Mouse (Mus musculus) cerebellum, adult 2 months (tissue): ENCODE measurements around the gene Il1r1. TPM values are rescaled to one million over a fixed set of nuclear protein-coding genes. Genes with fewer than 3 reads are reported as not detected.
A peak's percentile ranks its signal among the peaks of the same experiment; 100 is the strongest.

ENCODE experiments used
- DNase-seq, 2 experiments: peaks; one replicate each; pipeline ENCODE4 v3.0.0; 2021
- H3K27ac ChIP-seq: fragments of 200-500 bp; 2 replicates; pipeline ENCODE4 v1.5.1; 2012; ENCODE audit warnings: low read length, control low read depth, inconsistent platforms; ENCODE audit not compliant: insufficient read depth
- H3K27me3 ChIP-seq: fragments of 200-500 bp; 2 replicates; pipeline ENCODE4 v1.6.1; 2012; ENCODE audit warnings: inconsistent platforms, mild to moderate bottlenecking, low read length, moderate library complexity; ENCODE audit not compliant: control insufficient read depth, insufficient read depth
- H3K4me1 ChIP-seq: fragments of 200-500 bp; 2 replicates; pipeline ENCODE4 v1.6.1; 2011; ENCODE audit warnings: low read length; ENCODE audit not compliant: control insufficient read depth, insufficient read depth
- H3K4me3 ChIP-seq: fragments of 200-500 bp; replicated peaks from 2 replicates; pipeline ENCODE3; 2011; ENCODE audit warnings: mild to moderate bottlenecking, low read depth, low read length, control low read depth; ENCODE audit not compliant: insufficient read depth
- CTCF ChIP-seq: fragments of 200-500 bp; IDR thresholded peaks from 2 replicates; pipeline ENCODE4 v1.5.1; 2011; ENCODE audit warnings: low read depth, mild to moderate bottlenecking, control low read depth, low read length, moderate library complexity, borderline replicate concordance; ENCODE audit not compliant: insufficient read depth
- POLR2A ChIP-seq: fragments of 200-500 bp; IDR thresholded peaks from 2 replicates; pipeline ENCODE4 v1.6.1; 2011; ENCODE audit warnings: low read length, control low read depth, borderline replicate concordance; ENCODE audit not compliant: insufficient read depth
- WGBS: fragments of 180-500 bp; shearing (Covaris S2); methylation state at CpG from one replicate; pipeline ENCODE4 v1.1.7; 2018; 5-methylcytosine and 5-hydroxymethylcytosine counted together
- polyA plus RNA-seq: library from polyadenylated mRNA; depleted of rRNA; stranded (reverse); fragments of >200 nt; gene quantifications from 2 replicates; pipeline ENCODE4 v1.2.3, GENCODE M21; 2012; rRNA removed

Gene Il1r1
- polyA plus RNA-seq, result 1.7 and 2.2 TPM in 2 replicates

- H3K27ac ChIP-seq, result no peak within 1 kb of the TSS
- no peaks in the 10 kb centered on the region for H3K27me3 ChIP-seq
- no peak within 1 kb of the TSS for H3K4me3 ChIP-seq
- WGBS, result 33% methylated on average over 12 of the region's 12 CpGs
- H3K4me1 ChIP-seq, result no peaks in the 10 kb centered on the region
- DNase-seq, result no peak
- TF ChIP-seq POLR2A, result no peak
- no peak for TF ChIP-seq CTCF
Observed at GRCm38 (mm10) chr1:40224539-40225284, at the start of gene Il1r1. TSS of gene Il1r1 (plus strand) at chr1:40225080.

GRCm38 (mm10) chr1:40175123-40175522 is 49.8 kb upstream of the Il1r1 start:
- TF ChIP-seq CTCF (no peak), POLR2A (no peak)
- Histone ChIP-seq H3K4me1 (no peaks in the 10 kb centered on the region), H3K27me3 (no peaks in the 10 kb centered on the region; the same call in 1 of the 2 replicates), H3K4me3 (no peak overlapping the region), H3K27ac (no peak overlapping the region)
- WGBS, result 86% methylated on average over 5 of the region's 5 CpGs
- DNase-seq, result no peak

- 78% methylated on average over 1 of the region's 1 CpGs for whole genome bisulfite sequencing
- Histone ChIP-seq H3K4me3 (no peak overlapping the region), H3K27me3 (no peaks in the 10 kb centered on the region; the same call in 1 of the 2 replicates), H3K4me1 (no peaks in the 10 kb centered on the region), H3K27ac (no peak overlapping the region)
- DNase-seq, result no peak
- no peak for TF ChIP-seq POLR2A
- no peak for TF ChIP-seq CTCF
Observed at GRCm38 (mm10) chr1:40175797-40176196, 49.1 kb upstream of the Il1r1 start.

GRCm38 (mm10) chr1:40179031-40179430 is 45.8 kb upstream of the Il1r1 start:
- no peak for DNase-seq
- WGBS, result 88% methylated on average over 4 of the region's 4 CpGs

GRCm38 (mm10) chr1:40179493-40179892 is 45.4 kb upstream of the Il1r1 start:
- Histone ChIP-seq H3K4me3 (no peak overlapping the region), H3K27me3 (no peaks in the 10 kb centered on the region), H3K4me1 (no peaks in the 10 kb centered on the region), H3K27ac (no peak overlapping the region)
- 78% methylated on average over 1 of the region's 1 CpGs for WGBS
- TF ChIP-seq POLR2A (no peak), CTCF (no peak)
- DNase-seq, result no peak

More at GRCm38 (mm10) chr1:40179031-40179430, 45.8 kb upstream of the Il1r1 start:
- no peak overlapping the region for H3K27ac ChIP-seq
- H3K4me1 ChIP-seq, result no peaks in the 10 kb centered on the region
- no peak overlapping the region for H3K4me3 ChIP-seq
- no peaks in the 10 kb centered on the region for H3K27me3 ChIP-seq
- no peak for TF ChIP-seq CTCF
- TF ChIP-seq POLR2A, result no peak

- TF ChIP-seq POLR2A (no peak), CTCF (no peak)
- peak in 1 of 2 experiments; percentile 3 for DNase-seq
Observed at GRCm38 (mm10) chr1:40180861-40181260, 44.0 kb upstream of the Il1r1 start.

GRCm38 (mm10) chr1:40181716-40182115 is 43.2 kb upstream of the Il1r1 start:
- no peak for TF ChIP-seq POLR2A
- TF ChIP-seq CTCF, result no peak
- no peak overlapping the region for H3K27ac ChIP-seq
- 27% methylated on average over 3 of the region's 3 CpGs for WGBS
- H3K4me3 ChIP-seq, result no peak overlapping the region
- no peak for DNase-seq
- no peaks in the 10 kb centered on the region for H3K27me3 ChIP-seq
- no peaks in the 10 kb centered on the region for H3K4me1 ChIP-seq

More at GRCm38 (mm10) chr1:40180861-40181260, 44.0 kb upstream of the Il1r1 start:
- no peaks in the 10 kb centered on the region for H3K27me3 ChIP-seq
- WGBS, result 6% methylated on average over 2 of the region's 2 CpGs
- no peak overlapping the region for H3K27ac ChIP-seq
- H3K4me3 ChIP-seq, result no peak overlapping the region
- H3K4me1 ChIP-seq, result no peaks in the 10 kb centered on the region

- TF ChIP-seq POLR2A (no peak), CTCF (no peak)
- Histone ChIP-seq H3K4me3 (no peak overlapping the region), H3K4me1 (no peaks in the 10 kb centered on the region), H3K27me3 (no peaks in the 10 kb centered on the region), H3K27ac (no peak overlapping the region)
- DNase-seq, result no peak
Observed at GRCm38 (mm10) chr1:40183410-40183809, 41.5 kb upstream of the Il1r1 start.
